Mouse (Mus musculus): Measurements from ENCODE around the gene Myh7b.

The Myh7b gene

DNA sequence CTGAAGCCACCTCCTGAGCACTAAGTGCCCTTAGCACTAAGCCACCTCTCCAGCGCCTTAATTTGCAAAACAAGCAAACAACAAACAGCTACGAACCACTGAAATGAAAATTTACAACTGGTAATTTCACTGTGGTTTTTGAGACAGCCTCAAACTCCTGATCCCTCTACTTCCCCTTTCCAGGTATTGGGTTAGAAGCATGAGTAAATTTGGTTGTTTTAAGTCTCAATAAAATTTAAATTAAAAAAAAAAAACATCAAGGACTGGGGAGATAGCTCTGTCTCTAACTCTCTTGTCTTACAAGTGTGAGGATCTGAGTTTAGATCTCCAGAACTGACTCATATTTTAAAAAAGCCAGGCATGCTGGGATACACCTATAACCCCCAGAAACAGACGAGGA, 72.1 kb downstream of the Myh7b start:
- no peak for DNase-seq (ENCODE audit: low read depth in 1 of 2, low spot score in 2 of 2)

DNA sequence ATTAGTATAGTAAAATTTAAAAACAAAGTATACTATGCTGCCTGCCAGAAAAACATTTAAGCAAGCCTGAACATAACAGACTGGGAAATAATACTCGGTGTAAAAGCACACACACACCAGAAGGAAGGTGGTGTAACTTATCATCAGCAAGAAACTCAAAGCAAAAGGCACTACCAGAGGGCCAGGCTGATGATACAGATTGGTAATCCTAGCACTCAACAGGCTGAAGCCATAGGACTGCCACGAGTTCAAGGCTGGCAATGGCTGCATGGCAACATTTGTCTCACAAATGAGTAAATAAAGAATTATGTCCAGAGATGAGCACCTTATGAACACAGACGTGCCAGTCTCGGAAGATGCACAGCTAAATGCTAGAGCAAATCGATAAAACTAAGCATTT, 72.8 kb downstream of the Myh7b start:
- DNase-seq (ENCODE audit: low read depth in 1 of 2, low spot score in 2 of 2): no peak

Measured in monocyte, adult 2 months (primary cell).